Mouse (Mus musculus) heart, adult 2 months (tissue): Measurements from ENCODE around the gene Akap11. TPM values are rescaled to one million over a fixed set of nuclear protein-coding genes. Genes with fewer than 3 reads are reported as not detected.

Source experiments
- DNase-seq, 2 experiments: peaks; one replicate each; pipeline ENCODE4 v3.0.0; 2021
- H3K27ac ChIP-seq: fragments of 200-600 bp; 2 replicates; pipeline ENCODE4 v1.8.1; 2022
- H3K27me3 ChIP-seq: fragments of 200-500 bp; 2 replicates; pipeline ENCODE4 v1.6.1; 2012; ENCODE audit warnings: mild to moderate bottlenecking, low read length, inconsistent platforms, mixed read lengths; ENCODE audit not compliant: control insufficient read depth, insufficient read depth
- H3K36me3 ChIP-seq: fragments of 200-500 bp; 2 replicates; pipeline ENCODE4 v1.6.1; 2012; ENCODE audit warnings: low read length, inconsistent platforms; ENCODE audit not compliant: control insufficient read depth, insufficient read depth
- H3K4me1 ChIP-seq: fragments of 200-500 bp; 2 replicates; pipeline ENCODE4 v1.6.1; 2011; ENCODE audit warnings: low read length; ENCODE audit not compliant: control insufficient read depth, insufficient read depth
- H3K4me3 ChIP-seq: fragments of 200-600 bp; 2 replicates; pipeline ENCODE4 v1.8.1; 2022
- H3K79me2 ChIP-seq: fragments of 200-500 bp; replicated peaks from 2 replicates; pipeline ENCODE4 v1.6.1; 2012; ENCODE audit warnings: mild to moderate bottlenecking, inconsistent platforms, low read length, moderate library complexity, mixed read lengths; ENCODE audit not compliant: control insufficient read depth, insufficient read depth
- H3K9ac ChIP-seq: fragments of 200-500 bp; 2 replicates; pipeline ENCODE4 v1.6.1; 2012; ENCODE audit warnings: low read depth, mild to moderate bottlenecking, control low read depth, inconsistent platforms, low read length, mixed read lengths
- CTCF ChIP-seq: fragments of 200-600 bp; IDR thresholded peaks from 2 replicates; pipeline ENCODE4 v1.8.1; 2022; ENCODE audit warnings: antibody characterized with exemption, mild to moderate bottlenecking, moderate library complexity
- EP300 ChIP-seq: fragments of 200-500 bp; IDR thresholded peaks from 2 replicates; pipeline ENCODE4 v1.6.1; 2011; ENCODE audit warnings: low read depth, low read length, control low read depth; ENCODE audit not compliant: insufficient read depth
- POLR2A ChIP-seq: fragments of 200-500 bp; IDR thresholded peaks from 2 replicates; pipeline ENCODE4 v1.6.1; 2011; ENCODE audit warnings: mild to moderate bottlenecking, low read depth, low read length, control low read depth; ENCODE audit not compliant: insufficient read depth
- WGBS: fragments of 180-500 bp; shearing (Covaris S2); methylation state at CpG from one replicate; pipeline ENCODE4 v1.1.7; 2018; 5-methylcytosine and 5-hydroxymethylcytosine counted together
- intact Hi-C: fragments of 180-260 bp; cut with DNase I; formaldehyde crosslinking; loops from one replicate; pipeline ENCODE4 v1.15.1; 2025
- long read RNA-seq: library from polyadenylated mRNA; stranded (forward); transcript quantifications from one replicate; pipeline ENCODE4 v2.0.0, GENCODE M21; 2021
- polyA plus RNA-seq: library from polyadenylated mRNA; depleted of rRNA; stranded (reverse); fragments of >200 nt; gene quantifications from 2 replicates; pipeline ENCODE4 v1.2.3, GENCODE M21; 2012; rRNA removed
- total RNA-seq, 2 experiments: library from RNA; stranded (reverse); gene quantifications; 2 replicates each; pipeline ENCODE4 v1.2.3; 2021

Gene Akap11
- total RNA-seq (10 to 100 TPM; 31.2 to 35.5 TPM), polyA plus RNA-seq (6.1 and 13.1 TPM in 2 replicates)
- long read RNA-seq, partial matches to known transcripts, result 0 of 5 reads
- long read RNA-seq, other reads (novel, unspliced or antisense), result 5 of 5 reads

GRCm38 (mm10) chr14:78536281-78537165, at the start of gene Akap11:
Gene Akap11 (minus strand): TSS chr14:78536808.
- peak; percentile 58 for TF ChIP-seq POLR2A
- TF ChIP-seq CTCF, result no peak
- peak; percentile 92 to 96 for DNase-seq
- intact Hi-C loops, result no loop called here
- H3K4me1 ChIP-seq, result peaks cover 12% of the 10 kb centered on the region
- under 1% methylated on average over 81 of the region's 82 CpGs for WGBS
- H3K36me3 ChIP-seq, result peaks cover 9% of the 10 kb centered on the region
- H3K9ac ChIP-seq, result peak within 1 kb of the TSS; percentile 96
- no peaks in the 10 kb centered on the region for H3K27me3 ChIP-seq
- H3K27ac ChIP-seq, result peak within 1 kb of the TSS; percentile 97
- H3K4me3 ChIP-seq, result peak within 1 kb of the TSS; percentile 86
- peaks cover 7% of the 10 kb centered on the region for H3K79me2 ChIP-seq

- H3K9ac ChIP-seq, result no peak overlapping the region
- WGBS, result 90% methylated on average over 13 of the region's 13 CpGs
- intact Hi-C loops, result no loop called here
- no peaks in the 10 kb centered on the region for H3K36me3 ChIP-seq
- H3K4me1 ChIP-seq, result no peaks in the 10 kb centered on the region
- H3K27ac ChIP-seq, result no peak overlapping the region
- no peak for DNase-seq
- no peak overlapping the region for H3K4me3 ChIP-seq
- TF ChIP-seq CTCF, result no peak
- TF ChIP-seq POLR2A, result no peak
- no peak for TF ChIP-seq EP300
- H3K79me2 ChIP-seq, result no peaks in the 10 kb centered on the region
- H3K27me3 ChIP-seq, result no peaks in the 10 kb centered on the region
These were observed 47.6 kb upstream of the Akap11 start for GRCm38 (mm10) chr14:78584222-78584621.

- no peaks in the 10 kb centered on the region for H3K79me2 ChIP-seq
- H3K4me1 ChIP-seq, result no peaks in the 10 kb centered on the region
- H3K27me3 ChIP-seq, result no peaks in the 10 kb centered on the region
- TF ChIP-seq EP300, result no peak
- no peak for TF ChIP-seq POLR2A
- TF ChIP-seq CTCF, result no peak
- no peaks in the 10 kb centered on the region for H3K36me3 ChIP-seq
- no peak for DNase-seq
- H3K9ac ChIP-seq, result no peak overlapping the region
- intact Hi-C loops, result no loop called here
- no peak overlapping the region for H3K4me3 ChIP-seq
- no peak overlapping the region for H3K27ac ChIP-seq
These were observed 46.6 kb upstream of the Akap11 start for GRCm38 (mm10) chr14:78583168-78583567.

GRCm38 (mm10) chr14:78575899-78576298, 39.3 kb upstream of the Akap11 start:
- Histone ChIP-seq H3K36me3 (no peaks in the 10 kb centered on the region), H3K27me3 (no peaks in the 10 kb centered on the region), H3K79me2 (no peaks in the 10 kb centered on the region), H3K9ac (no peak overlapping the region), H3K27ac (no peak overlapping the region), H3K4me3 (no peak overlapping the region), H3K4me1 (no peaks in the 10 kb centered on the region)
- 81% methylated on average over 13 of the region's 13 CpGs for WGBS
- TF ChIP-seq CTCF (peak; percentile 46), POLR2A (no peak), EP300 (no peak)
- intact Hi-C loops, result no loop called here
- no peak for DNase-seq

- no peak for DNase-seq
- Histone ChIP-seq H3K4me1 (no peaks in the 10 kb centered on the region), H3K27me3 (no peaks in the 10 kb centered on the region), H3K9ac (no peak overlapping the region), H3K36me3 (no peaks in the 10 kb centered on the region), H3K4me3 (no peak overlapping the region), H3K79me2 (no peaks in the 10 kb centered on the region), H3K27ac (no peak overlapping the region)
- WGBS, result 92% methylated on average over 5 of the region's 5 CpGs
- intact Hi-C loops, result no loop called here
- TF ChIP-seq CTCF (no peak), POLR2A (no peak), EP300 (no peak)
These were observed 31.8 kb upstream of the Akap11 start for GRCm38 (mm10) chr14:78568410-78568809.

- WGBS, result 70% methylated on average over 4 of the region's 4 CpGs
- intact Hi-C loops, result no loop called here
- Histone ChIP-seq H3K4me1 (no peaks in the 10 kb centered on the region), H3K27me3 (no peaks in the 10 kb centered on the region), H3K36me3 (no peaks in the 10 kb centered on the region), H3K4me3 (no peak overlapping the region), H3K79me2 (no peaks in the 10 kb centered on the region), H3K27ac (no peak overlapping the region), H3K9ac (no peak overlapping the region)
- no peak for TF ChIP-seq EP300
- TF ChIP-seq CTCF, result no peak
- no peak for TF ChIP-seq POLR2A
- no peak for DNase-seq
These were observed 29.8 kb upstream of the Akap11 start for GRCm38 (mm10) chr14:78566431-78566830.
